ENCODE assay signal across 11 mouse cellular contexts in genomic region chr4:85260687-85261658, GRCm38 (mm10). TPM values are rescaled to one million over a fixed set of nuclear protein-coding genes. Genes with fewer than 3 reads are reported as not detected.
DNase-seq lines count a peak whose midpoint lies in the region.
"Had no signal": no experiment of that assay in that cellular context is flagged by ENCODE, and none has a peak within 500 bp of the region (broad histone marks: within the 10 kb centered on the region; RNA-seq: fewer than 3 reads in every experiment).

No protein-coding gene starts in this region.

- intact Hi-C loops in left cerebral cortex, postnatal 36 days (cut with DNase I): no loop called here
- intact Hi-C loops in gastrocnemius, postnatal 14 days (cut with DNase I; ENCODE audit: low total_unique reads): no loop called here
- intact Hi-C loops in heart, postnatal 10 days (cut with DNase I): no loop called here

- DNase-seq in brain, adult 2 months (ENCODE audit: low read depth, low spot score): peak; percentile 96
- DNase-seq in cerebellum, adult 11-12 months: peak; percentile 87
- peak; percentile 51 to 83 for DNase-seq in frontal cortex, postnatal 36 days (ENCODE audit: low spot score in 2 of 2)
- DNase-seq in left cerebral cortex, postnatal 36 days (ENCODE audit: low spot score in 2 of 2): peak; percentile 69 to 79
- DNase-seq in urinary bladder, postnatal 14 days (ENCODE audit: low spot score): no peak
- no peak for DNase-seq in gastrocnemius, postnatal 14 days
- DNase-seq in heart, postnatal 10 days: no peak
- no peak for DNase-seq in gastrocnemius, postnatal 25 days
- DNase-seq: embryo, embryonic 11 days; heart, postnatal 4 days; kidney, postnatal 36 days had no signal

RNA-seq across cellular contexts. Expression of gene Sh3gl2, which starts 56.0 kb away (rescaled TPM):
- 100 to 1,000 TPM; 265 to 309 TPM for total RNA-seq in left cerebral cortex, postnatal 36 days (2021)
- 1 to 10 TPM in 1 of 2 experiments, under 1 TPM in 1; 0.92 to 1.6 TPM for total RNA-seq in gastrocnemius, postnatal 14 days (2021)
- 1 to 10 TPM; 1.0 to 1.3 TPM for total RNA-seq in heart, postnatal 10 days (2021)
- 1 to 10 TPM in 1 of 2 experiments, under 1 TPM in 1; 0.84 to 1.1 TPM for total RNA-seq in gastrocnemius, postnatal 25 days (2021)

Comparison
In these comparisons a context has a peak if more than half of its experiments do, and no peak if none do; other contexts are left out.
1. DNase-seq: peak in brain, adult 2 months (single experiment), cerebellum, adult 11-12 months (single experiment), frontal cortex, postnatal 36 days (2 of 2) and left cerebral cortex, postnatal 36 days (2 of 2); none in urinary bladder, postnatal 14 days (single experiment), gastrocnemius, postnatal 14 days (single experiment), heart, postnatal 10 days (0 of 2) and gastrocnemius, postnatal 25 days (single experiment).
2. RNA of gene Sh3gl2, which starts 56.0 kb away (total RNA-seq): 265 to 309 TPM in left cerebral cortex, postnatal 36 days; 0.92 to 1.6 TPM in gastrocnemius, postnatal 14 days, 1.0 to 1.3 TPM in heart, postnatal 10 days and 0.84 to 1.1 TPM in gastrocnemius, postnatal 25 days; every median in the first group is over 100 times any median in the second.